Mouse (Mus musculus) forebrain, postnatal 0 days (tissue): ENCODE data around the gene Lcp2. TPM values are rescaled to one million over a fixed set of nuclear protein-coding genes. Genes with fewer than 3 reads are reported as not detected.

Source experiments
- ATAC-seq: fragments of 200-750 bp; cut with Nextera tagmentation; 2 replicates; pipeline ENCODE4 v1.8.0; 2017; ENCODE audit warnings: mild to moderate bottlenecking, moderate library complexity
- DNase-seq: peaks from one replicate; pipeline ENCODE4 v3.0.0-alpha.2; 2015
- H3K27ac ChIP-seq: fragments of 300-500 bp; sonication (generic); 2 replicates; pipeline ENCODE4 v1.5.1; 2014; ENCODE audit warnings: low read depth, mild to moderate bottlenecking, antibody characterized with exemption, low read length, moderate library complexity, mixed read lengths
- H3K27me3 ChIP-seq: fragments of 300-500 bp; sonication (generic); 2 replicates; pipeline ENCODE4 v1.6.1; 2014; ENCODE audit warnings: mild to moderate bottlenecking, low read length, mixed read lengths; ENCODE audit not compliant: insufficient read depth
- H3K36me3 ChIP-seq: fragments of 300-500 bp; sonication (generic); 2 replicates; pipeline ENCODE4 v1.6.1; 2014; ENCODE audit warnings: mild to moderate bottlenecking, moderate library complexity; ENCODE audit not compliant: insufficient read depth
- H3K4me1 ChIP-seq: fragments of 300-500 bp; sonication (generic); 2 replicates; pipeline ENCODE4 v1.6.1; 2014; ENCODE audit warnings: antibody characterized with exemption; ENCODE audit not compliant: insufficient read depth
- H3K4me2 ChIP-seq: fragments of 300-500 bp; sonication (generic); 2 replicates; pipeline ENCODE4 v1.6.1; 2014; ENCODE audit warnings: low read depth, mild to moderate bottlenecking, moderate library complexity
- H3K4me3 ChIP-seq: fragments of 300-500 bp; sonication (generic); 2 replicates; pipeline ENCODE4 v1.5.1; 2014; ENCODE audit warnings: low read depth, low read length, mixed read lengths
- H3K9ac ChIP-seq: fragments of 300-500 bp; sonication (generic); 2 replicates; pipeline ENCODE4 v1.6.1; 2014; ENCODE audit warnings: mild to moderate bottlenecking
- H3K9me3 ChIP-seq: fragments of 300-500 bp; sonication (generic); 2 replicates; pipeline ENCODE4 v1.6.1; 2016; ENCODE audit warnings: low read length
- CTCF ChIP-seq: sonication (generic); IDR thresholded peaks from 2 replicates; pipeline ENCODE4 v1.5.1; 2016; ENCODE audit warnings: antibody characterized with exemption, control low read depth, low read depth
- WGBS: fragments of 180-500 bp; shearing (Covaris S2); extraction: QIAGEN DNeasy Blood & Tissue Kit; methylation state at CpG from one replicate; pipeline ENCODE4 v1.1.7; 2014; 5-methylcytosine and 5-hydroxymethylcytosine counted together
- polyA plus RNA-seq: library from polyadenylated mRNA; unstranded; fragments of >200 nt; fragmentation: Nextera tagmentation; extraction: Ambion mirVana; gene quantifications from 2 replicates; pipeline ENCODE4 v1.2.1, GENCODE M21; 2015
- total RNA-seq: library from RNA; depleted of rRNA; stranded (reverse); fragments of >200 nt; gene quantifications from 2 replicates; pipeline ENCODE4 v1.2.3, GENCODE M21; 2014

Gene Lcp2
- total and polyA plus RNA-seq, 2 experiments from 2014 or later: 3.6 to 4.4 TPM

DNA sequence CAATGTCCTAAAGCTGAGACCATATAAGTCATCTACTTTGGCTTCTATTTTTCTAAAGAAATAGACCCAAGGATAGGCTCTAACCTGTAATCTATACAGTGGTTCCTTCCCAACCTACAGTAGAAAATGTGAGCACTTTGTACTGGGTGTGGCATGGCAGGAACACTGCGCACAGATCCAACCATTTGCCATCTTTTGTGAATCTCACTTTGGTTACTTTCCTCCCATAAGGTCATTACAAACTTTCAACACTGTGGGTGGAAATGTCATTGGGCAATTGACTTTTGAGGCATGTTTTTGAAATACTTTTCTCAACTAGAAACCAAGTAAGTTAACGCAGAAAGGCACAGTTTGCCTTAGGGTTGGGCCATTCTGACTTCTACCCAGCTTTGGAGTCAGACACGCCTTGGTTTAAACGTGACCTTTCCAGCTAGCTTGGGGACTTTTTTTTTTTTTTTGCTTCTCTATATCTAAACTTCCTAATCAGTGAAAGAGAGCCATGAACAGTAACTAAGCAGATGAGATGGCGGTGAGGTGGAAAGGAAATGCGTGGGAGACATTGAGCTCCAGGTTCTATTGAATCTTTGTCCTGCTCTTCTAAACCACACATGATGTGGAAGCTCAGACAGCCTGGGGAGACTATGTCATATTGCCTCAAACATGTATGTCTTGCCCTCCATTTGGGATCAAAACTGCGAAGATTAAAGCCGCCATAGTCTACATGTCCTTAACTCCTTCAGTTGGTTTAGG, 1.8 kb downstream of the Lcp2 start:
- Histone ChIP-seq H3K36me3 (no peaks in the 10 kb centered on the region), H3K9ac (no peak overlapping the region), H3K4me2 (no peak overlapping the region), H3K27me3 (no peaks in the 10 kb centered on the region), H3K4me1 (no peaks in the 10 kb centered on the region), H3K9me3 (no peaks in the 10 kb centered on the region), H3K4me3 (no peak overlapping the region), H3K27ac (no peak overlapping the region)
- ATAC-seq: no peak
- no peak for TF ChIP-seq CTCF
- DNase-seq: no peak
- 92% methylated on average over 8 of the region's 8 CpGs for WGBS

- ATAC-seq: no peak
Measured at GRCm38 (mm10) chr11:34049125-34049379, 2.3 kb downstream of the Lcp2 start.

DNA sequence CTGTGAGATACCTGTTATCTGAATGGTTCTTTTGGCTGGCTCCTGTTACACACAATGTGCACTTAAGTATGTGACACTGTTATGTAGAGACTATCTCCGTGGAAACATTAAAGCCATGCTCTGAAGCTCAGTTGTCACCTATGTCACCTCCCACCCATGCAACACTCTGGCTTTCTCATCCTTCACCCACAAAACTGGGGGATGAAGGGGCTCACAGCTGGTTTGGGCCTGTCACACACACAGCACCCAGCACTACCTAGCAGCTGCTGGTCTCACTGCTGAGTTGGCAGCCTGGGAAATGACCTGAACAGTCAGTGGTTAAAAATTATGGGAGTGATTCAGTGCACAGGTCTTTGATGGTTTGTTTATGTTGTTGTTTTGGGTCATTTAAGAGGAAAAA, 3.3 kb downstream of the Lcp2 start:
- DNase-seq: no peak
- Histone ChIP-seq H3K4me2 (no peak overlapping the region), H3K27me3 (no peaks in the 10 kb centered on the region), H3K4me3 (no peak overlapping the region), H3K4me1 (no peaks in the 10 kb centered on the region), H3K9me3 (no peaks in the 10 kb centered on the region), H3K9ac (no peak overlapping the region), H3K27ac (no peak overlapping the region), H3K36me3 (no peaks in the 10 kb centered on the region)
- TF ChIP-seq CTCF: no peak
- WGBS: 84% methylated on average over 1 of the region's 1 CpGs
- no peak for ATAC-seq

More at GRCm38 (mm10) chr11:34049125-34049379, 2.3 kb downstream of the Lcp2 start:
- Histone ChIP-seq H3K9ac (no peak overlapping the region), H3K27ac (no peak overlapping the region), H3K4me3 (no peak overlapping the region), H3K4me2 (no peak overlapping the region), H3K4me1 (no peaks in the 10 kb centered on the region), H3K9me3 (no peaks in the 10 kb centered on the region), H3K36me3 (no peaks in the 10 kb centered on the region), H3K27me3 (no peaks in the 10 kb centered on the region)
- no peak for DNase-seq
- 97% methylated on average over 1 of the region's 1 CpGs for WGBS
- TF ChIP-seq CTCF: no peak

DNA sequence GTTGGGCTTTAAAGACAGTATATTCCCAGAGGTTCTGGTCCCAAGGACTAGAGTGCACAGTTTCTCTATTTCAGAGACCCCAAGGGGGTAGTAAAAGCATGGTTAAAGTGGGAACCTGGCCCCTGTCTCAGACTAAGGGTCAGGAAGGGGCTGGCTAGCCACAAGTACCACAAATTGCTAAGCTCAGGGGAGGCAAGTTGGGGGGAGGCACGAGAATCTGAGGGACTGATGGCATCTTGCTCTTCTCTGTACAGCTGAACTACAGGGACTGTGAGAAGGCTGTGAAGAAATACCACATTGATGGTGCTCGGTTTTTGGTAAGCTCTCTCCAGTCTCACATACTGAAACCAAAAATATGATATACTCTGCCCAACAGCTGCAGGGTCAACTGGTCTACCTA, 3.9 kb downstream of the Lcp2 start:
- Histone ChIP-seq H3K4me2 (no peak overlapping the region), H3K4me3 (no peak overlapping the region), H3K9ac (no peak overlapping the region), H3K36me3 (no peaks in the 10 kb centered on the region), H3K27me3 (no peaks in the 10 kb centered on the region), H3K9me3 (no peaks in the 10 kb centered on the region), H3K4me1 (no peaks in the 10 kb centered on the region), H3K27ac (no peak overlapping the region)
- DNase-seq: no peak
- WGBS: 79% methylated on average over 2 of the region's 2 CpGs
- no peak for TF ChIP-seq CTCF
- no peak for ATAC-seq

DNA sequence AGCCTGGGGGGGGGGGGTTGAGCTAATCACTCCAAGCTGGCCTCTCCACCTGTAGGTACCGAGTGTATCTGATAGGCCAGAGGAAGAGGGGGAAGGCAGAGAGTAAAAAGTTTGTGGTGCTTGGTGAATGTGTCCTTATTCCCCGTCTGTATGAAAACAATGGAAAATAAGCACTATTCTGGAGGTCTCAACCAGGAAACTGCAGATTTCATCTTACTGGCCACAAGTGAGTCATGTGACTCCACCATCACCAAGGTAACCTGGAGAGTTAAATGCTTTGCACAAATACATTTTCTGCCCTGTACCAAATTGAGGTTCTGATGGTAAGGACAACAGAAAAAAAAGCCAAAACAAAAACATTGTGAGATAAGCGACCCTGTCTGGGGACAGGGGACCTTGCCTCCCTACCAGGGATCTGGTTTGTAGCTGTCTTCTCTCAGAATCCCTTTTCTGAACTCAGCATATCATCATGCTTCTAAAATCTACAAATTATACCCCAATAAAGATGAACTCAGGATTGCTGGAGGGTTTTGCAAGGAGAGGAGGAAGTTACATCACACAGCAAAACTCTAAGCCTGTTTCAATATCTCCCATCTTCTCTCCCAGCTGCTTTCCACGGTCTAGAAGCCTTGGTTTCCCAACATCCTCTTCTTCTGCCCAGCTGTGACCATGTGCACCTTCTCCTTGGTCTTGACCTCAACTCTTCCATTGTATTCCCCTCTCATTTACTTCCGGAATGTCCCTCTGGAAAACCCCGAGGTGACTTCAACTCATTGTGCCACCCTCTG, 6.5 kb downstream of the Lcp2 start:
- no peak overlapping the region for H3K4me3 ChIP-seq
- WGBS: 85% methylated on average over 6 of the region's 6 CpGs
- H3K4me1 ChIP-seq: no peaks in the 10 kb centered on the region
- no peaks in the 10 kb centered on the region for H3K9me3 ChIP-seq
- DNase-seq (no peak), ATAC-seq (no peak)
- TF ChIP-seq CTCF: no peak
- no peaks in the 10 kb centered on the region for H3K27me3 ChIP-seq
- no peak overlapping the region for H3K9ac ChIP-seq
- H3K36me3 ChIP-seq: no peaks in the 10 kb centered on the region
- H3K4me2 ChIP-seq: no peak overlapping the region
- no peak overlapping the region for H3K27ac ChIP-seq

- ATAC-seq (peak; percentile 38; the same call in 1 of the 2 replicates), DNase-seq (peak; percentile 17)
- Histone ChIP-seq H3K9ac (no peak overlapping the region), H3K9me3 (no peaks in the 10 kb centered on the region), H3K4me2 (no peak overlapping the region), H3K4me1 (no peaks in the 10 kb centered on the region), H3K27ac (no peak overlapping the region), H3K4me3 (no peak overlapping the region), H3K36me3 (no peaks in the 10 kb centered on the region), H3K27me3 (no peaks in the 10 kb centered on the region)
- WGBS: 79% methylated on average over 7 of the region's 7 CpGs
- TF ChIP-seq CTCF: no peak
Measured at GRCm38 (mm10) chr11:34054031-34054727, 7.5 kb downstream of the Lcp2 start.

DNA sequence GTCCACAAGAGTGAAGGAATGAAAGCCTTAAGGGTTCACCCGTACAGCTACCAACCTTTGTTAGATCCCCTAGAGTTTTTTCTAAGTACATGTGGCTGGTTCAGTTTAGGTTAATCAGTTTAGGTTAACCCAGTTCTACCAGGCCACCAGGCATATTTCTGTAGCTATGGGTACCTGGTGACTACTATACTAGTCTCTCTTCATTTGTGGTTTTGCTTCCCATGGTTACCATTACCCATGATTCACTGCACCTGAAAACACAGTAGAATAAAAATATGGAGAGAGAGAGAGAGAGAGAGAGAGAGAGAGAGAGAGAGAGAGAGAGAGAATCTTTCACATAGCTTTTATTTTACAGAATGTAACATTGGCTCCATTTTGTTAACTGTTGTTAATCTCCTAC, 10.0 kb downstream of the Lcp2 start:
- Histone ChIP-seq H3K36me3 (no peaks in the 10 kb centered on the region), H3K9ac (no peak overlapping the region), H3K4me2 (no peak overlapping the region), H3K27ac (no peak overlapping the region), H3K9me3 (no peaks in the 10 kb centered on the region), H3K4me1 (no peaks in the 10 kb centered on the region), H3K4me3 (no peak overlapping the region), H3K27me3 (no peaks in the 10 kb centered on the region)
- no peak for TF ChIP-seq CTCF
- ATAC-seq (no peak), DNase-seq (no peak)
- 91% methylated on average over 1 of the region's 1 CpGs for WGBS
